Mouse (Mus musculus) duodenum, adult 2 months (tissue): Measurements from ENCODE around the gene Spag6. TPM values are rescaled to one million over a fixed set of nuclear protein-coding genes. Genes with fewer than 3 reads are reported as not detected.

Source experiments
- polyA plus RNA-seq: library from polyadenylated mRNA; depleted of rRNA; stranded (reverse); fragments of >200 nt; gene quantifications from 2 replicates; pipeline ENCODE4 v1.2.3, GENCODE M21; 2012; ENCODE audit warnings: low replicate concordance; rRNA removed

Spag6 gene
- polyA plus RNA-seq, result 0.15 and 0.36 TPM in 2 replicates

GRCm38 (mm10) chr2:18693871-18694610, at the start of gene Spag6:
Spag6 (plus strand) TSS chr2:18694032.

GRCm38 (mm10) chr2:18672133-18672765, 21.6 kb upstream of the Spag6 start, which contains the start of gene Commd3:
Commd3 (plus strand) TSS chr2:18672384.

GRCm38 (mm10) chr2:18676936-18677491, 16.8 kb upstream of the Spag6 start, which contains the start of gene Bmi1:
Bmi1 (plus strand) TSS chr2:18677018.

Other genes starting within 250 kb of the Spag6 start
- gene Commd3, start 21.6 kb upstream of the Spag6 start, polyA plus RNA-seq, result 22.6 and 89.8 TPM in 2 replicates
- 1.6 and 3.0 TPM in 2 replicates for gene Bmi1, start 17.0 kb upstream of the Spag6 start, polyA plus RNA-seq